In the genomic region with DNA sequence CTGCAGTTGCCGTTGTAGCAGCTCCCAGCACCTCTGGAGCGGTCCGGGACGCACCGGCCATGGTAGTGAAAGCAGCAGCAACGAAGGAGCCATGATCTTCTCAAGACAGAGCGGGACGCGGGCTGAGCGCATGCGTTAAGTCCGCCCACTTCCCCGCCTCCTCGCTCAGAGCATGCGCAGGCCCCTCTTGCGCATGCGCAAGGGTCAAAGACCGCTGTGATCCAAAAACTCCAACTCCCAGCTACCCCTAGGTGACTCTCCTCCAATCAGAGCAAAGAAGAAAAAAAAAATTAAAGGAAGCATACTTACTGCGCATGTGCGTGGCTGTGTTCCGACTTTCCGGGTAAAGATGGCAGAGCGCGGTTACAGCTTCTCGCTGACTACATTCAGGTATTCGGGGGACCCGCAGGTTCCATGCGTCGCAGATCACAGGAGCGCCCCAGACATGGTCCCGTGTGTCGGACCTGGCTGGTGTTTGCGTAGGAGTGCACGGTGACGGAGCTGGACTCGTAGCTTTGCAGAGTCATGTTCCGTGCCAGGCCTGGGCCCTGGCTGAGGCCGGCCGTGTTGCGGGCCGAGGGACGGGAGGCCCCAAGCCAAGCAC, we compare ENCODE assay signal across 8 mouse cellular contexts. TPM values are rescaled to one million over a fixed set of nuclear protein-coding genes. Genes with fewer than 3 reads are reported as not detected.
DNase-seq lines count a peak whose midpoint lies in the region; ATAC-seq and TF ChIP-seq lines count a peak whose summit lies in the region.

Mrpl32 (minus strand) TSS at position 240 of the 604 bp plus-strand sequence.
Psma2 (plus strand) TSS at position 315 of the 604 bp plus-strand sequence.

- peak; percentile 98 for DNase-seq in A20 (ENCODE audit: low read depth, low spot score)
- DNase-seq in heart, adult 9 months (ENCODE audit: low spot score in 2 of 2): peak; percentile 96 to 98
- DNase-seq in monocyte, adult 2 months (ENCODE audit: low read depth in 1 of 2, low spot score in 2 of 2): peak; percentile 92 to 99
- DNase-seq in spleen, postnatal 36 days (ENCODE audit: low spot score in 2 of 2): peak; percentile 97 to 98

- WGBS in kidney, embryonic 14.5 days: under 1% methylated on average over 42 of the region's 42 CpGs
- under 1% methylated on average over 42 of the region's 42 CpGs for WGBS in limb, embryonic 15.5 days

- H3K9ac ChIP-seq in kidney, embryonic 14.5 days (ENCODE audit: low read depth, low read length): peak within 1 kb of the TSS; percentile 91
- H3K9ac ChIP-seq in limb, embryonic 15.5 days: peak within 1 kb of the TSS; percentile 81

- no peaks in the 10 kb centered on the region for H3K9me3 ChIP-seq in kidney, embryonic 14.5 days (ENCODE audit: control insufficient read depth, low read length)
- H3K9me3 ChIP-seq in limb, embryonic 15.5 days: no peaks in the 10 kb centered on the region

- TF ChIP-seq POLR2A in bone marrow macrophage, adult 2 months (IDR thresholded peaks at IDR 0.05; ENCODE audit: borderline replicate concordance, low read depth, low read length): no peak
- peak; percentile 95 for TF ChIP-seq POLR2A in embryonic fibroblast, embryonic 13.5 days (IDR thresholded peaks at IDR 0.05; ENCODE audit: low read depth, low read length)

- peaks cover 4% of the 10 kb centered on the region; the same call in 1 of the 2 replicates for H3K4me1 ChIP-seq in bone marrow macrophage, adult 2 months (ENCODE audit: control insufficient read depth, insufficient read depth, low read length)
- no peaks in the 10 kb centered on the region; the same call in 1 of the 2 replicates for H3K4me1 ChIP-seq in embryonic fibroblast, embryonic 13.5 days (ENCODE audit: control insufficient read depth, insufficient read depth, low read length)
- no peaks in the 10 kb centered on the region for H3K4me1 ChIP-seq in kidney, embryonic 14.5 days (ENCODE audit: control insufficient read depth, insufficient read depth, low read length)
- H3K4me1 ChIP-seq in limb, embryonic 15.5 days: peaks cover 7% of the 10 kb centered on the region; the same call in 1 of the 2 replicates

- no peaks in the 10 kb centered on the region for H3K27me3 ChIP-seq in kidney, embryonic 14.5 days (ENCODE audit: control insufficient read depth, insufficient read depth, low read length)
- H3K27me3 ChIP-seq in limb, embryonic 15.5 days: no peaks in the 10 kb centered on the region

- H3K4me3 ChIP-seq in bone marrow macrophage, adult 2 months (ENCODE audit: insufficient read depth, low read length): peak within 1 kb of the TSS; percentile 100
- H3K4me3 ChIP-seq in embryonic fibroblast, embryonic 13.5 days (ENCODE audit: insufficient read depth, low read length): peak within 1 kb of the TSS; percentile 80
- peak within 1 kb of the TSS; percentile 97 for H3K4me3 ChIP-seq in kidney, embryonic 14.5 days (ENCODE audit: low read length)
- H3K4me3 ChIP-seq in limb, embryonic 15.5 days: peak within 1 kb of the TSS; percentile 94

- H3K36me3 ChIP-seq in kidney, embryonic 14.5 days (ENCODE audit: control insufficient read depth, insufficient read depth, low read length): peaks cover 22% of the 10 kb centered on the region
- H3K36me3 ChIP-seq in limb, embryonic 15.5 days: peaks cover 25% of the 10 kb centered on the region

- TF ChIP-seq CTCF in bone marrow macrophage, adult 2 months (IDR thresholded peaks at IDR 0.05; ENCODE audit: low read depth, low read length): no peak
- TF ChIP-seq CTCF in embryonic fibroblast, embryonic 13.5 days (IDR thresholded peaks at IDR 0.05; ENCODE audit: borderline replicate concordance, insufficient read depth, low read length): no peak

- peak; percentile 98 for ATAC-seq in kidney, embryonic 14.5 days (ENCODE audit: low FRiP score, low TSS enrichment)
- ATAC-seq in limb, embryonic 15.5 days (ENCODE audit: insufficient number of reproducible peaks, low FRiP score, low TSS enrichment, low read depth): peak; percentile 100

- peak within 1 kb of the TSS; percentile 67 for H3K27ac ChIP-seq in bone marrow macrophage, adult 2 months (ENCODE audit: insufficient read depth, low read depth, low read length)
- 0 out of 2 replicates have a peak within 1 kb of the TSS, but pooled peaks have one; percentile 1 for H3K27ac ChIP-seq in embryonic fibroblast, embryonic 13.5 days (ENCODE audit: insufficient read depth, low read length)
- H3K27ac ChIP-seq in kidney, embryonic 14.5 days (ENCODE audit: low read depth, low read length): no peak within 1 kb of the TSS
- H3K27ac ChIP-seq in limb, embryonic 15.5 days: peak within 1 kb of the TSS; percentile 86

- H3K4me2 ChIP-seq in kidney, embryonic 14.5 days (replicated peaks; ENCODE audit: low read depth, low read length): peak within 1 kb of the TSS; percentile 56
- peak within 1 kb of the TSS; percentile 51 for H3K4me2 ChIP-seq in limb, embryonic 15.5 days

RNA-seq across cellular contexts. Expression of gene Mrpl32, which starts in this region (rescaled TPM):
- 55.6 and 68.4 TPM in 2 replicates for polyA plus RNA-seq in bone marrow macrophage, adult 2 months (2012; ENCODE audit: insufficient read depth, insufficient read length, missing spikeins)
- 55.8 and 60.3 TPM in 2 replicates for polyA plus RNA-seq in embryonic fibroblast, embryonic 13.5 days (2011; ENCODE audit: insufficient read length, low read depth, missing spikeins)
- polyA plus RNA-seq in kidney, embryonic 14.5 days (2014; fragmentation: Nextera tagmentation; extraction: Ambion mirVana): 127 and 148 TPM in 2 replicates
- 96.2 and 102 TPM in 2 replicates for polyA plus RNA-seq in limb, embryonic 15.5 days (2015; fragmentation: Nextera tagmentation; extraction: Ambion mirVana)

RNA-seq across cellular contexts. Expression of gene Psma2, which starts in this region (rescaled TPM):
- 71.3 and 77.2 TPM in 2 replicates for polyA plus RNA-seq in bone marrow macrophage, adult 2 months (2012; ENCODE audit: insufficient read depth, insufficient read length, missing spikeins)
- 97.3 and 98.4 TPM in 2 replicates for polyA plus RNA-seq in embryonic fibroblast, embryonic 13.5 days (2011; ENCODE audit: insufficient read length, low read depth, missing spikeins)
- polyA plus RNA-seq in kidney, embryonic 14.5 days (2014; fragmentation: Nextera tagmentation; extraction: Ambion mirVana): 215 and 260 TPM in 2 replicates
- polyA plus RNA-seq in limb, embryonic 15.5 days (2015; fragmentation: Nextera tagmentation; extraction: Ambion mirVana): 178 and 181 TPM in 2 replicates
